Mouse (Mus musculus) ZHBTc4 (cell line): ENCODE measurements around the gene Rpl12.

Experiments used
- DNase-seq: peaks from one replicate; pipeline ENCODE4 v3.0.0-alpha.2; 2011; ENCODE audit warnings: low read depth, low spot score

The Rpl12 gene

GRCm38 (mm10) chr2:32981725-32982271 lies 20.4 kb downstream of the Rpl12 start, which contains the start of gene Slc2a8:
Gene Slc2a8, minus strand, starts transcription at chr2:32982083.
- peak; percentile 97 for DNase-seq

- DNase-seq, result peak; percentile 64
Observed at GRCm38 (mm10) chr2:32982700-32983099, 21.3 kb downstream of the Rpl12 start.

GRCm38 (mm10) chr2:32983617-32984016 lies 22.3 kb downstream of the Rpl12 start:
- no peak for DNase-seq

- DNase-seq, result no peak
Observed at GRCm38 (mm10) chr2:32985844-32986243, 24.5 kb downstream of the Rpl12 start.

- DNase-seq, result no peak
Observed at GRCm38 (mm10) chr2:32989376-32989775, 28.0 kb downstream of the Rpl12 start.

GRCm38 (mm10) chr2:32990167-32990832 lies 28.9 kb downstream of the Rpl12 start:
- peak; percentile 71 for DNase-seq

GRCm38 (mm10) chr2:32992130-32992529 lies 30.8 kb downstream of the Rpl12 start:
- no peak for DNase-seq

GRCm38 (mm10) chr2:32997081-32997480 lies 35.7 kb downstream of the Rpl12 start:
- no peak for DNase-seq

GRCm38 (mm10) chr2:32997792-32998191 lies 36.4 kb downstream of the Rpl12 start:
- DNase-seq, result no peak

- no peak for DNase-seq
Observed at GRCm38 (mm10) chr2:32999752-33000151, 38.4 kb downstream of the Rpl12 start.

GRCm38 (mm10) chr2:33002144-33002543 lies 40.8 kb downstream of the Rpl12 start:
- DNase-seq, result no peak

GRCm38 (mm10) chr2:33005041-33005440 lies 43.7 kb downstream of the Rpl12 start:
- DNase-seq, result no peak

- DNase-seq, result peak; percentile 34
Observed at GRCm38 (mm10) chr2:33009055-33009454, 47.7 kb downstream of the Rpl12 start.

- DNase-seq, result no peak
Observed at GRCm38 (mm10) chr2:33014877-33015276, 53.5 kb downstream of the Rpl12 start.
